Comparison of ENCODE assay signal across 8 mouse cellular contexts in the genomic region with DNA sequence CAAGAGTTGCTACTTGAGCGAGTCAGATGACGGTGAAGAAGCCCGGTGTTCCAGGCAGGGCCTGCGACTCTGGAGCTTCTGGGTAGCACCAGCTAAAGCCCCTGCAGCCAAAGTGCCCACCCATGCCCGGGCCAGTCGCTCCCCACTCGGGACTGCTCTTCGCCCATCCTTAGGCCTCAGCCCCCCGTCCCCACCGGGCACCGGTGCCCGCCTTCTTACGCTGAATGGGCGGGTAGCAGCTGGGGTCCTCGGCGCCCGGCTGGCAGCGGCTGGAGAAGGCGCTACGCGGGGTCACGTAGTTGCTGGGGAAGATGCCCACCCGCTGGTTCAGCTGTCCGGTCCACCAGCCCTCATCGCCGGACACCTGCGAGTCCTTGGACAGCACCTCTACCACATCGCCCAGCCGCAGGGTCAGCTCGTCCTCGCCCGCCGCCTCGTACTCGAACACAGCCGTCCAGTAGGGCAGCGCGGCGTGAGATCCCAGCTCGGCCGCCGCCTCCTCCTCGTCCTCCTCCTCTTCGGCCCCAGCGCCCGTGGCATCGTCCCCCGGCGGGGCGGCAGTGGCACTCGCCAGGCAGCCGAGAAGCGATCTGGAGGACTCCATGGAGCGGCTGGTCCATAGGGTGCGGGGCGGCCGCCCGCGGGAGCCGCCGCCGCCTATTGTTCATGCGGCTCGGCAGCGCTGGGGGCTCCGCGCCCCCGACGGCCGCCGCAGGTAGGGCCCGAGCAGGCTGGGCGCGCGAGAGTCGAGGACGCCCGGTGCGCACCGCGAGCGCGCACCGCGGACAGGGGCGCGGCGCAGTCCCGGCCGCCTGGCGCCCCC. TPM values are rescaled to one million over a fixed set of nuclear protein-coding genes. Genes with fewer than 3 reads are reported as not detected.
A peak's percentile ranks its signal among the peaks of the same experiment; 100 is the strongest.
DNase-seq lines count a peak whose midpoint lies in the region; ATAC-seq and TF ChIP-seq lines count a peak whose summit lies in the region.

No protein-coding gene starts in this region.

- TF ChIP-seq CTCF in kidney, postnatal 0 days (IDR thresholded peaks at IDR 0.05; ENCODE audit: low read depth), result no peak

- no peaks in the 10 kb centered on the region for H3K36me3 ChIP-seq in heart, embryonic 12.5 days
- no peaks in the 10 kb centered on the region for H3K36me3 ChIP-seq in kidney, postnatal 0 days (ENCODE audit: insufficient read depth, low read length)

- H3K27ac ChIP-seq in heart, embryonic 12.5 days (ENCODE audit: poor library complexity, severe bottlenecking), result no peak overlapping the region
- peak overlapping the region; percentile 80 for H3K27ac ChIP-seq in kidney, postnatal 0 days

- peaks cover 12% of the 10 kb centered on the region for H3K4me1 ChIP-seq in heart, embryonic 12.5 days (replicated peaks)
- H3K4me1 ChIP-seq in kidney, postnatal 0 days (replicated peaks; ENCODE audit: insufficient read depth, low read length), result no peaks in the 10 kb centered on the region; the same call in 1 of the 2 replicates

- peak; percentile 28 to 29 for DNase-seq in thymus, adult 18-20 months
- no peak for DNase-seq in thymus, postnatal 4 days
- DNase-seq in cerebellum, adult 9-11 months, result peak; percentile 76
- DNase-seq in kidney, postnatal 0 days (ENCODE audit: low spot score), result peak; percentile 8
- DNase-seq in lung, postnatal 4 days, result peak; percentile 28 to 38
- peak; percentile 51 for DNase-seq in right cerebral cortex, postnatal 4 days
- no peak for DNase-seq in natural killer cell, adult 2 months (ENCODE audit: low spot score in 2 of 2)

- H3K27me3 ChIP-seq in heart, embryonic 12.5 days (replicated peaks), result peaks cover 64% of the 10 kb centered on the region
- H3K27me3 ChIP-seq in kidney, postnatal 0 days (ENCODE audit: insufficient read depth, low read length), result peaks cover 5% of the 10 kb centered on the region; the same call in 1 of the 2 replicates

- peak overlapping the region; percentile 96 for H3K4me2 ChIP-seq in heart, embryonic 12.5 days
- peak overlapping the region; percentile 89 for H3K4me2 ChIP-seq in kidney, postnatal 0 days (ENCODE audit: low read length)

- H3K9ac ChIP-seq in heart, embryonic 12.5 days, result peak overlapping the region; percentile 59
- H3K9ac ChIP-seq in kidney, postnatal 0 days (ENCODE audit: low read depth, low read length), result peak overlapping the region; percentile 76

- ATAC-seq in heart, embryonic 12.5 days (ENCODE audit: insufficient number of reproducible peaks, low FRiP score), result 0 out of 2 replicates have a peak, but pooled peaks have one; percentile 1
- ATAC-seq in kidney, postnatal 0 days (replicated peaks; ENCODE audit: low FRiP score, low read depth), result peak; percentile 14

- WGBS in heart, embryonic 12.5 days, result under 1% methylated on average over 86 of the region's 91 CpGs
- under 1% methylated on average over 63 of the region's 91 CpGs for WGBS in kidney, postnatal 0 days

- no peaks in the 10 kb centered on the region for H3K9me3 ChIP-seq in heart, embryonic 12.5 days (replicated peaks)
- H3K9me3 ChIP-seq in kidney, postnatal 0 days (replicated peaks; ENCODE audit: low read length), result no peaks in the 10 kb centered on the region

- peak overlapping the region; percentile 59 for H3K4me3 ChIP-seq in heart, embryonic 12.5 days
- H3K4me3 ChIP-seq in kidney, postnatal 0 days (replicated peaks; ENCODE audit: low read depth, low read length), result peak overlapping the region; percentile 61

RNA-seq across cellular contexts. Expression of gene Map3k9, which starts 0.5 kb away (rescaled TPM):
- polyA plus RNA-seq in heart, embryonic 12.5 days (2016; fragmentation: Nextera tagmentation; extraction: Ambion mirVana), result 0.53 and 0.61 TPM in 2 replicates
- 1.3 and 1.4 TPM in 2 replicates for polyA plus RNA-seq in kidney, postnatal 0 days (2015; fragmentation: Nextera tagmentation; extraction: Ambion mirVana)

Comparison
In these comparisons a context has a peak if more than half of its experiments do, and no peak if none do; other contexts are left out.
1. DNase-seq: peak in thymus, adult 18-20 months (2 of 2), cerebellum, adult 9-11 months (single experiment), kidney, postnatal 0 days (single experiment), lung, postnatal 4 days (2 of 2) and right cerebral cortex, postnatal 4 days (single experiment); none in thymus, postnatal 4 days (single experiment) and natural killer cell, adult 2 months (0 of 2).